Mouse (Mus musculus) bone marrow, adult 2 months (tissue): ENCODE measurements around the gene Olfr552.

Experiments
- CTCF ChIP-seq: fragments of 200-500 bp; IDR thresholded peaks from 2 replicates; pipeline ENCODE4 v1.5.1; 2011; ENCODE audit warnings: low read length, control low read depth; ENCODE audit not compliant: control insufficient read depth, insufficient read depth
- POLR2A ChIP-seq: fragments of 200-500 bp; IDR thresholded peaks from 2 replicates; pipeline ENCODE4 v1.6.1; 2011; ENCODE audit warnings: low read depth, mild to moderate bottlenecking, control low read depth, low read length, borderline replicate concordance; ENCODE audit not compliant: control insufficient read depth

GRCm38 (mm10) chr7:102618118-102618517 is 20.5 kb downstream of the Olfr552 start, which contains the start of gene Olfr553:
- TF ChIP-seq CTCF = no peak
- TF ChIP-seq POLR2A = no peak
